8 mouse cellular contexts compared by ENCODE assay signal in the genomic region with DNA sequence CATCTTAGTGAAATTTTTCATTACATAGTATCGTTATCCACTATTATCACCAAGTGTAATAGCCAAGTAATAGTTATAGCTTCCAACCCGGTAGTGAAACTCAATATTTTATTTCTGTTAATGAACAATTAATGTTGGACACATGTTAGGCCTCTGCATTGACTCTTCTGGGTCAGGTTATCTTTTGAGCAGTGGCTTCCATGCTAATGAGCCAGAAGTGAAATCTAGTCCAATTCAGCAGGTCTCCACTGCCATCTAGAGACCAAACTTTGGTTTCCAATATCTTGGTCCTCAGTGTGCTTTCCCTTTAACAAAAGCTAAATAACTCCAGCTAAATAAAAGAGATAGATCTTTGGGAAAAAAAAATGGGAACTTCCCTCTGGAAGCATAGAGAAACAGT.
DNase-seq lines count a peak whose midpoint lies in the region; ATAC-seq and TF ChIP-seq lines count a peak whose summit lies in the region.

No protein-coding gene starts in this region.

- no peak overlapping the region for H3K4me2 ChIP-seq in midbrain, embryonic 12.5 days (replicated peaks)
- no peak overlapping the region for H3K4me2 ChIP-seq in midbrain, embryonic 13.5 days (replicated peaks)
- no peak overlapping the region for H3K4me2 ChIP-seq in forebrain, embryonic 15.5 days (replicated peaks)
- H3K4me2 ChIP-seq in midbrain, postnatal 0 days (ENCODE audit: low read depth, low read length, poor library complexity, severe bottlenecking) = no peak overlapping the region

- H3K36me3 ChIP-seq in midbrain, embryonic 12.5 days = no peaks in the 10 kb centered on the region
- no peaks in the 10 kb centered on the region for H3K36me3 ChIP-seq in midbrain, embryonic 13.5 days
- H3K36me3 ChIP-seq in forebrain, embryonic 15.5 days = no peaks in the 10 kb centered on the region
- no peaks in the 10 kb centered on the region for H3K36me3 ChIP-seq in midbrain, postnatal 0 days (ENCODE audit: insufficient read depth, low read length)

- DNase-seq in frontal cortex, postnatal 14 days (ENCODE audit: low spot score in 2 of 2) = no peak
- peak; percentile 61 for DNase-seq in midbrain, postnatal 0 days (ENCODE audit: low spot score)
- no peak for DNase-seq in heart, adult 11 months
- DNase-seq in gastrocnemius, postnatal 14 days = no peak

- WGBS in midbrain, embryonic 12.5 days = 76% methylated on average over 2 of the region's 2 CpGs
- 70% methylated on average over 2 of the region's 2 CpGs for WGBS in midbrain, embryonic 13.5 days
- 61% methylated on average over 2 of the region's 2 CpGs for WGBS in forebrain, embryonic 15.5 days
- WGBS in midbrain, postnatal 0 days = 71% methylated on average over 2 of the region's 2 CpGs

- no peak overlapping the region for H3K9ac ChIP-seq in midbrain, embryonic 12.5 days (replicated peaks)
- no peak overlapping the region for H3K9ac ChIP-seq in midbrain, embryonic 13.5 days (replicated peaks)
- no peak overlapping the region for H3K9ac ChIP-seq in forebrain, embryonic 15.5 days (replicated peaks)
- no peak overlapping the region for H3K9ac ChIP-seq in midbrain, postnatal 0 days (replicated peaks; ENCODE audit: low read length, poor library complexity, severe bottlenecking)

- H3K9me3 ChIP-seq in midbrain, embryonic 12.5 days = no peaks in the 10 kb centered on the region
- no peaks in the 10 kb centered on the region for H3K9me3 ChIP-seq in midbrain, embryonic 13.5 days
- H3K9me3 ChIP-seq in forebrain, embryonic 15.5 days = no peaks in the 10 kb centered on the region
- H3K9me3 ChIP-seq in midbrain, postnatal 0 days (ENCODE audit: low read length) = no peaks in the 10 kb centered on the region

- no peak overlapping the region for H3K27ac ChIP-seq in midbrain, embryonic 12.5 days (replicated peaks)
- H3K27ac ChIP-seq in midbrain, embryonic 13.5 days = no peak overlapping the region
- no peak overlapping the region for H3K27ac ChIP-seq in forebrain, embryonic 15.5 days (replicated peaks)
- no peak overlapping the region for H3K27ac ChIP-seq in midbrain, postnatal 0 days (ENCODE audit: low read depth, low read length)

- no peak overlapping the region for H3K4me3 ChIP-seq in midbrain, embryonic 12.5 days
- H3K4me3 ChIP-seq in midbrain, embryonic 13.5 days (replicated peaks) = no peak overlapping the region
- no peak overlapping the region for H3K4me3 ChIP-seq in forebrain, embryonic 15.5 days
- no peak overlapping the region for H3K4me3 ChIP-seq in midbrain, postnatal 0 days (ENCODE audit: low read depth, low read length)

- H3K4me1 ChIP-seq in midbrain, embryonic 12.5 days = no peaks in the 10 kb centered on the region
- no peaks in the 10 kb centered on the region for H3K4me1 ChIP-seq in midbrain, embryonic 13.5 days (replicated peaks)
- no peaks in the 10 kb centered on the region for H3K4me1 ChIP-seq in forebrain, embryonic 15.5 days
- H3K4me1 ChIP-seq in midbrain, postnatal 0 days (ENCODE audit: insufficient read depth, low read length) = no peaks in the 10 kb centered on the region

- ATAC-seq in frontal cortex, adult (ENCODE audit: low TSS enrichment) = peak; percentile 70; the same call in 1 of the 2 replicates
- peak; percentile 62; the same call in 1 of the 2 replicates for ATAC-seq in midbrain, embryonic 12.5 days (ENCODE audit: low FRiP score, low read depth)
- no peak for ATAC-seq in midbrain, embryonic 13.5 days
- 0 out of 2 replicates have a peak, but pooled peaks have one; percentile 55 for ATAC-seq in forebrain, embryonic 15.5 days (replicated peaks)
- no peak for ATAC-seq in midbrain, postnatal 0 days (ENCODE audit: low FRiP score)

- H3K27me3 ChIP-seq in midbrain, embryonic 12.5 days = no peaks in the 10 kb centered on the region
- no peaks in the 10 kb centered on the region for H3K27me3 ChIP-seq in midbrain, embryonic 13.5 days
- no peaks in the 10 kb centered on the region for H3K27me3 ChIP-seq in forebrain, embryonic 15.5 days
- H3K27me3 ChIP-seq in midbrain, postnatal 0 days (ENCODE audit: insufficient read depth, low read length) = no peaks in the 10 kb centered on the region

- TF ChIP-seq CTCF in midbrain, postnatal 0 days (IDR thresholded peaks at IDR 0.05) = peak; percentile 60

- intact Hi-C loops in gastrocnemius, postnatal 14 days (cut with DNase I; ENCODE audit: low total_unique reads) = no loop called here

Comparison
In these comparisons a context has a peak if more than half of its experiments do, and no peak if none do; other contexts are left out.
1. ATAC-seq: peak in frontal cortex, adult (single experiment), midbrain, embryonic 12.5 days (single experiment) and forebrain, embryonic 15.5 days (single experiment); none in midbrain, embryonic 13.5 days (single experiment) and midbrain, postnatal 0 days (single experiment).